Mouse (Mus musculus) small intestine, adult 2 months (tissue): ENCODE results near the gene Dlgap3.

Experiments used
- CTCF ChIP-seq: fragments of 200-500 bp; IDR thresholded peaks from 2 replicates; pipeline ENCODE4 v1.5.1; 2012; ENCODE audit warnings: low read depth, mild to moderate bottlenecking, control low read depth, inconsistent platforms, low read length, moderate library complexity, mixed read lengths; ENCODE audit not compliant: insufficient replicate concordance, insufficient read length; ENCODE audit errors: extremely low read depth
- POLR2A ChIP-seq: fragments of 200-500 bp; IDR thresholded peaks from 2 replicates; pipeline ENCODE4 v1.6.1; 2012; ENCODE audit warnings: low read depth, mild to moderate bottlenecking, control low read depth, inconsistent platforms, low read length, moderate library complexity

- TF ChIP-seq POLR2A (no peak), CTCF (no peak)
Observed at GRCm38 (mm10) chr4:127243953-127244352, 74.9 kb downstream of the Dlgap3 start.
